7 mouse cellular contexts compared by ENCODE assay signal in genomic region chr9:44078955-44079756, GRCm38 (mm10). TPM values are rescaled to one million over a fixed set of nuclear protein-coding genes. Genes with fewer than 3 reads are reported as not detected.
DNase-seq lines count a peak whose midpoint lies in the region; ATAC-seq and TF ChIP-seq lines count a peak whose summit lies in the region.

No protein-coding gene starts in this region.

- H3K4me2 ChIP-seq in hindbrain, embryonic 14.5 days (replicated peaks), result no peak overlapping the region
- H3K4me2 ChIP-seq in midbrain, postnatal 0 days (ENCODE audit: low read depth, low read length, poor library complexity, severe bottlenecking), result no peak overlapping the region

- TF ChIP-seq POLR2A in MEL (IDR thresholded peaks at IDR 0.05; ENCODE audit: control insufficient read depth in 1 of 2, insufficient read depth in 1 of 2, low read depth in 1 of 2, low read length in 2 of 2, poor library complexity in 1 of 2), result no peak

- intact Hi-C loops in gastrocnemius, adult 2 months (cut with DNase I), result no loop called here

- TF ChIP-seq CTCF in MEL (IDR thresholded peaks at IDR 0.05 in 2 of 3, conservative IDR thresholded peaks at IDR 0.05 in 1 of 3; ENCODE audit: control insufficient read depth in 1 of 3, insufficient read depth in 1 of 3, low read depth in 2 of 3, low read length in 3 of 3, poor library complexity in 1 of 3, severe bottlenecking in 1 of 3), result no peak
- no peak for TF ChIP-seq CTCF in gastrocnemius, adult 2 months (IDR thresholded peaks at IDR 0.05)
- no peak for TF ChIP-seq CTCF in midbrain, postnatal 0 days (IDR thresholded peaks at IDR 0.05)

- no peaks in the 10 kb centered on the region for H3K27me3 ChIP-seq in MEL (ENCODE audit: control insufficient read depth in 1 of 2, insufficient read depth in 2 of 2, low read length in 2 of 2)
- H3K27me3 ChIP-seq in hindbrain, embryonic 14.5 days (ENCODE audit: control insufficient read depth, insufficient read depth, low read length), result peaks cover 10% of the 10 kb centered on the region
- peaks cover 69% of the 10 kb centered on the region for H3K27me3 ChIP-seq in limb, embryonic 10.5 days (ENCODE audit: low read depth, poor library complexity, severe bottlenecking)
- peaks cover 5% of the 10 kb centered on the region for H3K27me3 ChIP-seq in midbrain, postnatal 0 days (ENCODE audit: insufficient read depth, low read length)

- peaks cover 0 to 18% of the 10 kb centered on the region in 2 experiments; a peak in 2 of 4 replicates for H3K4me1 ChIP-seq in MEL (ENCODE audit: control insufficient read depth in 1 of 2, insufficient read depth in 2 of 2, low read length in 2 of 2)
- peaks cover 14% of the 10 kb centered on the region for H3K4me1 ChIP-seq in hindbrain, embryonic 14.5 days (replicated peaks; ENCODE audit: control insufficient read depth, insufficient read depth, low read length)
- H3K4me1 ChIP-seq in limb, embryonic 10.5 days, result peaks cover 42% of the 10 kb centered on the region
- peaks cover 7% of the 10 kb centered on the region; the same call in 1 of the 2 replicates for H3K4me1 ChIP-seq in midbrain, postnatal 0 days (ENCODE audit: insufficient read depth, low read length)

- 45% methylated on average over 16 of the region's 16 CpGs for WGBS in hindbrain, embryonic 14.5 days
- 52% methylated on average over 16 of the region's 16 CpGs for WGBS in limb, embryonic 10.5 days
- WGBS in midbrain, postnatal 0 days, result 28% methylated on average over 12 of the region's 16 CpGs

- DNase-seq in MEL (ENCODE audit: low read depth, low spot score), result peak; percentile 63
- peak; percentile 90 to 92 for DNase-seq in adrenal gland, postnatal 36 days
- DNase-seq in gastrocnemius, adult 2 months, result peak; percentile 96
- peak; percentile 59 for DNase-seq in hindbrain, embryonic 14.5 days (ENCODE audit: low spot score)
- no peak for DNase-seq in limb, embryonic 10.5 days (ENCODE audit: low spot score)
- DNase-seq in midbrain, postnatal 0 days (ENCODE audit: low spot score), result peak; percentile 89

- H3K9ac ChIP-seq in MEL (ENCODE audit: control insufficient read depth, low read depth, low read length, poor library complexity, severe bottlenecking), result no peak overlapping the region
- H3K9ac ChIP-seq in hindbrain, embryonic 14.5 days, result no peak overlapping the region
- H3K9ac ChIP-seq in midbrain, postnatal 0 days (replicated peaks; ENCODE audit: low read length, poor library complexity, severe bottlenecking), result no peak overlapping the region

- TF ChIP-seq RAD21 in MEL (IDR thresholded peaks at IDR 0.05; ENCODE audit: low read depth, low read length), result no peak

- no peaks in the 10 kb centered on the region for H3K9me3 ChIP-seq in MEL (replicated peaks; ENCODE audit: insufficient read depth, low read length)
- H3K9me3 ChIP-seq in hindbrain, embryonic 14.5 days (ENCODE audit: control insufficient read depth, low read length), result no peaks in the 10 kb centered on the region
- H3K9me3 ChIP-seq in limb, embryonic 10.5 days (replicated peaks), result no peaks in the 10 kb centered on the region
- no peaks in the 10 kb centered on the region for H3K9me3 ChIP-seq in midbrain, postnatal 0 days (ENCODE audit: low read length)

- H3K4me3 ChIP-seq in MEL (ENCODE audit: control insufficient read depth in 1 of 2, insufficient read depth in 1 of 2, low read depth in 2 of 2, low read length in 2 of 2), result no peak overlapping the region
- H3K4me3 ChIP-seq in gastrocnemius, adult 2 months, result peak overlapping the region; percentile 89
- H3K4me3 ChIP-seq in hindbrain, embryonic 14.5 days (replicated peaks; ENCODE audit: low read length), result no peak overlapping the region
- H3K4me3 ChIP-seq in limb, embryonic 10.5 days, result no peak overlapping the region
- H3K4me3 ChIP-seq in midbrain, postnatal 0 days (ENCODE audit: low read depth, low read length), result no peak overlapping the region

- TF ChIP-seq EP300 in MEL (IDR thresholded peaks at IDR 0.05; ENCODE audit: low read depth in 1 of 2, low read length in 2 of 2), result no peak

- ATAC-seq in hindbrain, embryonic 14.5 days (ENCODE audit: low FRiP score), result peak; percentile 79; the same call in 1 of the 2 replicates
- ATAC-seq in midbrain, postnatal 0 days (ENCODE audit: low FRiP score), result peak; percentile 38; the same call in 1 of the 2 replicates
- no peak for ATAC-seq in erythroblast, adult 5-6 weeks (replicated peaks; ENCODE audit: low FRiP score, poor library complexity, severe bottlenecking)

- H3K27ac ChIP-seq in MEL (ENCODE audit: control insufficient read depth, low read depth, low read length), result no peak overlapping the region
- peak overlapping the region; percentile 97 for H3K27ac ChIP-seq in gastrocnemius, adult 2 months
- H3K27ac ChIP-seq in hindbrain, embryonic 14.5 days, result no peak overlapping the region
- H3K27ac ChIP-seq in limb, embryonic 10.5 days, result peak overlapping the region; percentile 7; the same call in 1 of the 2 replicates
- H3K27ac ChIP-seq in midbrain, postnatal 0 days (ENCODE audit: low read depth, low read length), result no peak overlapping the region

- H3K36me3 ChIP-seq in MEL (ENCODE audit: control insufficient read depth in 1 of 2, insufficient read depth in 2 of 2, low read length in 2 of 2), result peaks cover 0 to 3% of the 10 kb centered on the region in 2 experiments; a peak in 1 of 4 replicates
- no peaks in the 10 kb centered on the region for H3K36me3 ChIP-seq in hindbrain, embryonic 14.5 days (replicated peaks; ENCODE audit: control insufficient read depth, insufficient read depth)
- no peaks in the 10 kb centered on the region for H3K36me3 ChIP-seq in limb, embryonic 10.5 days
- H3K36me3 ChIP-seq in midbrain, postnatal 0 days (ENCODE audit: insufficient read depth, low read length), result no peaks in the 10 kb centered on the region

- H3K79me2 ChIP-seq in MEL (ENCODE audit: control insufficient read depth, insufficient read depth, low read length, poor library complexity), result no peaks in the 10 kb centered on the region

RNA-seq across cellular contexts. Expression of gene Usp2, which starts 12.3 kb away (rescaled TPM):
- total RNA-seq in MEL (2012; rRNA removed), result 3.6 and 4.3 TPM in 2 replicates
- 10 to 100 TPM in 1 of 2 experiments, not detected in 1; 13.9 TPM for polyA plus RNA-seq in MEL (2012; ENCODE audit: insufficient read depth in 1 of 2, insufficient read length in 2 of 2, low read depth in 1 of 2, low replicate concordance in 2 of 2, missing spikeins in 1 of 2)
- 10 to 100 TPM; 47.3 to 75.2 TPM for total RNA-seq in adrenal gland, postnatal 36 days (2021)
- total RNA-seq in gastrocnemius, adult 2 months (2021), result 100 to 1,000 TPM; 223 to 228 TPM
- 8.4 and 11.6 TPM in 2 replicates for polyA plus RNA-seq in hindbrain, embryonic 14.5 days (2014; fragmentation: Nextera tagmentation; extraction: Ambion mirVana)
- polyA plus RNA-seq in limb, embryonic 10.5 days (2016; fragmentation: Nextera tagmentation; extraction: Ambion mirVana), result 8.9 and 10.7 TPM in 2 replicates
- 7.5 and 8.0 TPM in 2 replicates for total RNA-seq in midbrain, postnatal 0 days (2014; rRNA removed)
- 14.5 and 15.1 TPM in 2 replicates for polyA plus RNA-seq in midbrain, postnatal 0 days (2015; fragmentation: Nextera tagmentation; extraction: Ambion mirVana)
- 1.0 and 1.3 TPM in 2 replicates for total RNA-seq in erythroblast, adult 5-6 weeks (2015; ENCODE audit: low replicate concordance)
- 0.28 and 5.7 TPM in 2 replicates for total RNA-seq in erythroblast, adult 5-6 weeks (2017; ENCODE audit: low replicate concordance)

RNA-seq across cellular contexts. Expression of gene Mfrp, which starts 22.4 kb away (rescaled TPM):
- not detected in 2 replicates for total RNA-seq in MEL (2012; rRNA removed)
- under 1 TPM in 1 of 2 experiments, not detected in 1; 0.10 TPM for polyA plus RNA-seq in MEL (2012; ENCODE audit: insufficient read depth in 1 of 2, insufficient read length in 2 of 2, low read depth in 1 of 2, low replicate concordance in 2 of 2, missing spikeins in 1 of 2)
- total RNA-seq in adrenal gland, postnatal 36 days (2021), result under 1 TPM in 1 of 2 experiments, not detected in 1; 0.10 TPM
- total RNA-seq in gastrocnemius, adult 2 months (2021), result not detected
- 0.31 and 0.41 TPM in 2 replicates for polyA plus RNA-seq in hindbrain, embryonic 14.5 days (2014; fragmentation: Nextera tagmentation; extraction: Ambion mirVana)
- 0.13 and 0.14 TPM in 2 replicates for polyA plus RNA-seq in limb, embryonic 10.5 days (2016; fragmentation: Nextera tagmentation; extraction: Ambion mirVana)
- 0.19 and 2.8 TPM in 2 replicates for total RNA-seq in midbrain, postnatal 0 days (2014; rRNA removed)
- polyA plus RNA-seq in midbrain, postnatal 0 days (2015; fragmentation: Nextera tagmentation; extraction: Ambion mirVana), result 0.05 TPM in 1 of 2 replicates, not detected in the other
- not detected in 2 replicates for total RNA-seq in erythroblast, adult 5-6 weeks (2015; ENCODE audit: low replicate concordance)
- total RNA-seq in erythroblast, adult 5-6 weeks (2017; ENCODE audit: low replicate concordance), result not detected in 2 replicates

RNA-seq across cellular contexts. Expression of gene C1qtnf5, which starts 27.9 kb away (rescaled TPM):
- 0.19 TPM in 1 of 2 replicates, not detected in the other for total RNA-seq in MEL (2012; rRNA removed)
- under 1 TPM in 1 of 2 experiments, not detected in 1; 0.13 TPM for polyA plus RNA-seq in MEL (2012; ENCODE audit: insufficient read depth in 1 of 2, insufficient read length in 2 of 2, low read depth in 1 of 2, low replicate concordance in 2 of 2, missing spikeins in 1 of 2)
- 10 to 100 TPM; 13.0 to 20.4 TPM for total RNA-seq in adrenal gland, postnatal 36 days (2021)
- total RNA-seq in gastrocnemius, adult 2 months (2021), result 1 to 10 TPM; 2.5 to 7.6 TPM
- polyA plus RNA-seq in hindbrain, embryonic 14.5 days (2014; fragmentation: Nextera tagmentation; extraction: Ambion mirVana), result 7.0 and 8.0 TPM in 2 replicates
- polyA plus RNA-seq in limb, embryonic 10.5 days (2016; fragmentation: Nextera tagmentation; extraction: Ambion mirVana), result 0.24 TPM in 1 of 2 replicates, not detected in the other
- total RNA-seq in midbrain, postnatal 0 days (2014; rRNA removed), result 16.6 and 29.0 TPM in 2 replicates
- polyA plus RNA-seq in midbrain, postnatal 0 days (2015; fragmentation: Nextera tagmentation; extraction: Ambion mirVana), result 9.9 and 10.7 TPM in 2 replicates
- 2.1 TPM in 1 of 2 replicates, not detected in the other for total RNA-seq in erythroblast, adult 5-6 weeks (2015; ENCODE audit: low replicate concordance)
- not detected in 2 replicates for total RNA-seq in erythroblast, adult 5-6 weeks (2017; ENCODE audit: low replicate concordance)

RNA-seq across cellular contexts. Expression of gene Gm49380, which starts 34.1 kb away (rescaled TPM):
- not detected in 2 replicates for total RNA-seq in MEL (2012; rRNA removed)
- polyA plus RNA-seq in MEL (2012; ENCODE audit: insufficient read depth in 1 of 2, insufficient read length in 2 of 2, low read depth in 1 of 2, low replicate concordance in 2 of 2, missing spikeins in 1 of 2), result under 1 TPM in 1 of 2 experiments, not detected in 1; 0.24 TPM
- total RNA-seq in adrenal gland, postnatal 36 days (2021), result under 1 TPM; 0.70 to 0.76 TPM
- 1 to 10 TPM in 1 of 2 experiments, under 1 TPM in 1; 0.71 to 1.4 TPM for total RNA-seq in gastrocnemius, adult 2 months (2021)
- 0.35 TPM in 1 of 2 replicates, not detected in the other for polyA plus RNA-seq in hindbrain, embryonic 14.5 days (2014; fragmentation: Nextera tagmentation; extraction: Ambion mirVana)
- polyA plus RNA-seq in limb, embryonic 10.5 days (2016; fragmentation: Nextera tagmentation; extraction: Ambion mirVana), result 0.10 and 0.35 TPM in 2 replicates
- total RNA-seq in midbrain, postnatal 0 days (2014; rRNA removed), result not detected in 2 replicates
- 0.07 and 0.27 TPM in 2 replicates for polyA plus RNA-seq in midbrain, postnatal 0 days (2015; fragmentation: Nextera tagmentation; extraction: Ambion mirVana)
- total RNA-seq in erythroblast, adult 5-6 weeks (2015; ENCODE audit: low replicate concordance), result not detected in 2 replicates
- not detected in 2 replicates for total RNA-seq in erythroblast, adult 5-6 weeks (2017; ENCODE audit: low replicate concordance)

RNA-seq across cellular contexts. Expression of gene Rnf26, which starts 34.2 kb away (rescaled TPM):
- 13.3 and 14.0 TPM in 2 replicates for total RNA-seq in MEL (2012; rRNA removed)
- polyA plus RNA-seq in MEL (2012; ENCODE audit: insufficient read depth in 1 of 2, insufficient read length in 2 of 2, low read depth in 1 of 2, low replicate concordance in 2 of 2, missing spikeins in 1 of 2), result 10 to 100 TPM in 1 of 2 experiments, not detected in 1; 55.1 TPM
- 10 to 100 TPM; 28.0 to 32.7 TPM for total RNA-seq in adrenal gland, postnatal 36 days (2021)
- 1 to 10 TPM; 3.0 to 3.1 TPM for total RNA-seq in gastrocnemius, adult 2 months (2021)
- polyA plus RNA-seq in hindbrain, embryonic 14.5 days (2014; fragmentation: Nextera tagmentation; extraction: Ambion mirVana), result 30.6 and 32.7 TPM in 2 replicates
- polyA plus RNA-seq in limb, embryonic 10.5 days (2016; fragmentation: Nextera tagmentation; extraction: Ambion mirVana), result 88.1 and 97.0 TPM in 2 replicates
- 13.0 and 15.0 TPM in 2 replicates for total RNA-seq in midbrain, postnatal 0 days (2014; rRNA removed)
- 33.4 and 34.1 TPM in 2 replicates for polyA plus RNA-seq in midbrain, postnatal 0 days (2015; fragmentation: Nextera tagmentation; extraction: Ambion mirVana)
- total RNA-seq in erythroblast, adult 5-6 weeks (2015; ENCODE audit: low replicate concordance), result 11.1 and 23.6 TPM in 2 replicates
- total RNA-seq in erythroblast, adult 5-6 weeks (2017; ENCODE audit: low replicate concordance), result 13.5 and 15.6 TPM in 2 replicates

Comparison
In these comparisons a context has a peak if more than half of its experiments do, and no peak if none do; other contexts are left out.
1. H3K27ac ChIP-seq: peak in gastrocnemius, adult 2 months (single experiment) and limb, embryonic 10.5 days (single experiment); none in MEL (single experiment), hindbrain, embryonic 14.5 days (single experiment) and midbrain, postnatal 0 days (single experiment).